Mouse (Mus musculus): ENCODE data around the gene Kif13a. TPM values are rescaled to one million over a fixed set of nuclear protein-coding genes. Genes with fewer than 3 reads are reported as not detected.

Gene Kif13a
- polyA plus RNA-seq, 1 experiment from 2014 or later = 4.9 TPM

GRCm38 (mm10) chr13:46928961-46929691 is 541 bp downstream of the Kif13a start:
- no peak for TF ChIP-seq EP300 (IDR thresholded peaks at IDR 0.05; ENCODE audit: low read depth)
- TF ChIP-seq CTCF (IDR thresholded peaks at IDR 0.05; ENCODE audit: low read depth) = no peak
- ATAC-seq (peak; percentile 43), DNase-seq (peak; percentile 49)
- peak overlapping the region; percentile 72 for H3K4me3 ChIP-seq (ENCODE audit: low read depth, low read length)
- H3K36me3 ChIP-seq (replicated peaks; ENCODE audit: insufficient read depth, low read length) = no peaks in the 10 kb centered on the region
- H3K4me2 ChIP-seq (ENCODE audit: low read depth, low read length) = peak overlapping the region; percentile 85
- H3K9ac ChIP-seq (replicated peaks) = peak overlapping the region; percentile 73
- peak overlapping the region; percentile 88 for H3K27ac ChIP-seq (ENCODE audit: low read depth)
- H3K27me3 ChIP-seq (ENCODE audit: insufficient read depth, low read length) = no peaks in the 10 kb centered on the region
- no peaks in the 10 kb centered on the region for H3K9me3 ChIP-seq (ENCODE audit: low read length)
- 2% methylated on average over 58 of the region's 60 CpGs for WGBS (ENCODE audit: insufficient replicate concordance)
- peaks cover 14% of the 10 kb centered on the region for H3K4me1 ChIP-seq (ENCODE audit: insufficient read depth)

- ATAC-seq (no peak), DNase-seq (no peak)
- Histone ChIP-seq H3K27me3 (ENCODE audit: insufficient read depth, low read length) (no peaks in the 10 kb centered on the region), H3K36me3 (replicated peaks; ENCODE audit: insufficient read depth, low read length) (no peaks in the 10 kb centered on the region), H3K9ac (replicated peaks) (no peak overlapping the region; the same call in 1 of the 2 replicates), H3K9me3 (ENCODE audit: low read length) (no peaks in the 10 kb centered on the region), H3K27ac (ENCODE audit: low read depth) (no peak overlapping the region), H3K4me2 (ENCODE audit: low read depth, low read length) (peak overlapping the region; percentile 85), H3K4me1 (ENCODE audit: insufficient read depth) (peaks cover 14% of the 10 kb centered on the region), H3K4me3 (ENCODE audit: low read depth, low read length) (peak overlapping the region; percentile 72; the same call in 1 of the 2 replicates)
- TF ChIP-seq CTCF (IDR thresholded peaks at IDR 0.05; ENCODE audit: low read depth) = no peak
- no peak for TF ChIP-seq EP300 (IDR thresholded peaks at IDR 0.05; ENCODE audit: low read depth)
- 64% methylated on average over 5 of the region's 5 CpGs for WGBS (ENCODE audit: insufficient replicate concordance)
Observed at GRCm38 (mm10) chr13:46928404-46928803, 1.3 kb downstream of the Kif13a start.

GRCm38 (mm10) chr13:46925671-46926070 is 4.0 kb downstream of the Kif13a start:
- Histone ChIP-seq H3K4me1 (ENCODE audit: insufficient read depth) (peaks cover 20% of the 10 kb centered on the region), H3K4me3 (ENCODE audit: low read depth, low read length) (no peak overlapping the region), H3K4me2 (ENCODE audit: low read depth, low read length) (no peak overlapping the region), H3K36me3 (replicated peaks; ENCODE audit: insufficient read depth, low read length) (no peaks in the 10 kb centered on the region), H3K9me3 (ENCODE audit: low read length) (no peaks in the 10 kb centered on the region), H3K27ac (ENCODE audit: low read depth) (no peak overlapping the region), H3K27me3 (ENCODE audit: insufficient read depth, low read length) (no peaks in the 10 kb centered on the region), H3K9ac (replicated peaks) (no peak overlapping the region)
- ATAC-seq = no peak
- whole genome bisulfite sequencing (ENCODE audit: insufficient replicate concordance) = 86% methylated on average over 13 of the region's 13 CpGs
- no peak for DNase-seq
- TF ChIP-seq EP300 (IDR thresholded peaks at IDR 0.05; ENCODE audit: low read depth) = no peak
- no peak for TF ChIP-seq CTCF (IDR thresholded peaks at IDR 0.05; ENCODE audit: low read depth)

- Histone ChIP-seq H3K27me3 (ENCODE audit: insufficient read depth, low read length) (no peaks in the 10 kb centered on the region), H3K27ac (ENCODE audit: low read depth) (no peak overlapping the region), H3K36me3 (replicated peaks; ENCODE audit: insufficient read depth, low read length) (no peaks in the 10 kb centered on the region), H3K9me3 (ENCODE audit: low read length) (no peaks in the 10 kb centered on the region), H3K4me3 (ENCODE audit: low read depth, low read length) (no peak overlapping the region), H3K9ac (replicated peaks) (no peak overlapping the region), H3K4me1 (ENCODE audit: insufficient read depth) (peaks cover 11% of the 10 kb centered on the region), H3K4me2 (ENCODE audit: low read depth, low read length) (no peak overlapping the region)
- no peak for DNase-seq
- TF ChIP-seq CTCF (IDR thresholded peaks at IDR 0.05; ENCODE audit: low read depth) = no peak
- TF ChIP-seq EP300 (IDR thresholded peaks at IDR 0.05; ENCODE audit: low read depth) = no peak
- 64% methylated on average over 8 of the region's 8 CpGs for WGBS (ENCODE audit: insufficient replicate concordance)
- no peak for ATAC-seq
Observed at GRCm38 (mm10) chr13:46921559-46921958, 8.1 kb downstream of the Kif13a start.

- Histone ChIP-seq H3K4me2 (ENCODE audit: low read depth, low read length) (no peak overlapping the region), H3K36me3 (replicated peaks; ENCODE audit: insufficient read depth, low read length) (no peaks in the 10 kb centered on the region), H3K27me3 (ENCODE audit: insufficient read depth, low read length) (no peaks in the 10 kb centered on the region), H3K4me3 (ENCODE audit: low read depth, low read length) (no peak overlapping the region), H3K9me3 (ENCODE audit: low read length) (no peaks in the 10 kb centered on the region), H3K9ac (replicated peaks) (no peak overlapping the region), H3K4me1 (ENCODE audit: insufficient read depth) (peaks cover 8% of the 10 kb centered on the region; the same call in 1 of the 2 replicates), H3K27ac (ENCODE audit: low read depth) (no peak overlapping the region)
- no peak for TF ChIP-seq CTCF (IDR thresholded peaks at IDR 0.05; ENCODE audit: low read depth)
- TF ChIP-seq EP300 (IDR thresholded peaks at IDR 0.05; ENCODE audit: low read depth) = no peak
- 35% methylated on average over 2 of the region's 2 CpGs for WGBS (ENCODE audit: insufficient replicate concordance)
- DNase-seq = no peak
- no peak for ATAC-seq
Observed at GRCm38 (mm10) chr13:46919797-46920196, 9.9 kb downstream of the Kif13a start.

GRCm38 (mm10) chr13:46918509-46918908 is 11.2 kb downstream of the Kif13a start:
- no peak for DNase-seq
- H3K4me1 ChIP-seq (ENCODE audit: insufficient read depth) = peaks cover 8% of the 10 kb centered on the region; the same call in 1 of the 2 replicates
- no peaks in the 10 kb centered on the region for H3K27me3 ChIP-seq (ENCODE audit: insufficient read depth, low read length)

More at GRCm38 (mm10) chr13:46918509-46918908, 11.2 kb downstream of the Kif13a start:
- WGBS (ENCODE audit: insufficient replicate concordance) = 79% methylated on average over 5 of the region's 5 CpGs
- Histone ChIP-seq H3K9me3 (ENCODE audit: low read length) (no peaks in the 10 kb centered on the region), H3K36me3 (replicated peaks; ENCODE audit: insufficient read depth, low read length) (no peaks in the 10 kb centered on the region), H3K4me2 (ENCODE audit: low read depth, low read length) (no peak overlapping the region), H3K9ac (replicated peaks) (no peak overlapping the region), H3K27ac (ENCODE audit: low read depth) (no peak overlapping the region), H3K4me3 (ENCODE audit: low read depth, low read length) (no peak overlapping the region)
- TF ChIP-seq CTCF (IDR thresholded peaks at IDR 0.05; ENCODE audit: low read depth) (no peak), EP300 (IDR thresholded peaks at IDR 0.05; ENCODE audit: low read depth) (no peak)
- no peak for ATAC-seq
